Mouse (Mus musculus) adrenal gland, postnatal 14 days (tissue): Measurements from ENCODE around the gene Elavl1. TPM values are rescaled to one million over a fixed set of nuclear protein-coding genes. Genes with fewer than 3 reads are reported as not detected.

Experiments
- DNase-seq: peaks from one replicate; pipeline ENCODE4 v3.0.0; 2021; ENCODE audit warnings: mixed read lengths
- total RNA-seq: library from RNA; stranded (reverse); gene quantifications from 2 replicates; pipeline ENCODE4 v1.2.3, GENCODE M21; 2021

The Elavl1 gene
- total RNA-seq, 1 experiment from 2014 or later = 102 TPM

DNA sequence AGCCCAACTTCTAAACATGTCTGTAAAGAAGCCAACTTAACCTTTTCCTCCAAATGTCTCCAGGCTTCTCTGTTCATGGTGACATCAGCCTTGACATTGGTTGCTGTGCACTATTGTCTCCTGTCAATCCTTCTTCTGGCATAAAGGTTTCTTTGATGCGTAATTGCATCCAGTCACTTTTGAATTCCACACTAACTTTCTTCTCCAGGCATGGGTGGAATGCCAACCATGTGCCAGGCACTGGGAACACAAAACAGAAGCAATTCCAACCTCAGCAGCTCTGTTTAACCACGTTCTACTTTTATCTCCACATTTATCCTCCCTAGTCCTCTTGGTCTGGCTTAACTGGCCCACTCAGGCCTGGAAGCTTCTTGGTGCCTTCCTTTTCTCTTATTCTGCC is 4.2 kb downstream of the Elavl1 start:
- DNase-seq = no peak

DNA sequence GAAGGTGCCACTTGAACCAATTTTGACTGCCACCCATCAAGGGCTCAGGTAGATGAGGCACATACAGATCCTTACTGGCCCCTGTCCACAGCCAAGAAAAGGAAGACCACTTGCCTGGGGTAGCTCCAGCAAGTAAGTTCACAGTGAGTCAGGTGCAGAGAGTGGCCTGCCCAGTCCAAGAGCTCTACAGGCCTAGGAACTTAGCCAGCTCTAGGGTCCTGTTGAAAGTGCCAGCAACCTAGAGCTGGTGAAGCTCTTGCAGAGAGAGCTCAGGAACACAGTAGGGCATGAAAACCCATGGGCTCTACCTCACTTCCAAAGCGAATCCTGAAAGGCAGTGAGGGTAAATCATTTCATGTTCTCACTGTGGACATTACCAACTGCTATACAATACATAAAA is 4.8 kb downstream of the Elavl1 start:
- no peak for DNase-seq

DNA sequence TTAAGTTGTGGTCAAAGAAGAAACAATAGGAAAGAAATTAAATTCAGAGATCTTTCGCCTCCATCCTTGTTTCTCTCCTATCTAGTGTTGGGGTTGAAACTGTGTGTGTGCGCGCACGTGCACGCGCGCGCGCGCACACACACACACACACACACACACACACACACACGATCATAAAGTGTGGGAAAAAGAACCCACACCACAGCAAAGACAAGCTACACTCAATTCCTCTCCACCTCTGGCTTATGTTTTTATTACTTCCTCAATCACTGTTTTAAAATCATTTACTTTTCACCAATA is 5.7 kb downstream of the Elavl1 start:
- DNase-seq = no peak

DNA sequence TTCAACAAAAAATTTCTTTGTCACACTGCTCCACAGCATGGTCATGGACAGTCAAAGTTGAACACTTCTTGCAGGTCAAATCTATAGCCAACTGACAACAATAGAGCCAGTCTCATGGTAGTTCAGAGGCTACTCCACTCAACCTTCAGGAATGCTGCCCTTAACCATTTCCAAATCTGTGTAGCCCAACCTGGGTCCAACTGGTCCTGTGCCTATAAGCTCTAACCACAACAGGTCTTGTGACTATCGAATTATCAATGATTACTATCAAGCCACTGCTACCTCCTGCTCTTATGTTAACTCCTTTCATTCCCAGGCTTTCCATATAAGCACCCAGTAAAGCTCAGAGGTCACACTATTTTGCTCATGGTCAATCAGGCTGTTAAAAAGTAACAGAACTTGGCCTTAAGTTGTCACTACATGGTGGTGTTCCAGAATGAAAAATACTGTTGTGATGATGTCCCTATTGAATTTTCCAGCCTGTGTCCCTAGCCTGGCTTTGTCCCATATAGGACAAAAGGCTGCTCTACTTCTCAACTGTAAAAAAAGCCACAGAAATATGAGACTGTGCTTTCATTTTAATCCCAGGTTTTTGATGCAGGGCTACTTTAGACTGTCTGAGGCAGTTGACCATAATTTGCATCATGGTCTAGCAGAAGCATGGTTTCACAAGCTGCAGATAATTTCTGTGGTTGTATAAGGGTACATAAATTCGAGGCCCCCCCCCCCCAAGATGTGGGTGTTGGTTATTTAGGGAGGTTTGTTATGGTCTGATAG is 6.2 kb downstream of the Elavl1 start:
- DNase-seq = no peak

DNA sequence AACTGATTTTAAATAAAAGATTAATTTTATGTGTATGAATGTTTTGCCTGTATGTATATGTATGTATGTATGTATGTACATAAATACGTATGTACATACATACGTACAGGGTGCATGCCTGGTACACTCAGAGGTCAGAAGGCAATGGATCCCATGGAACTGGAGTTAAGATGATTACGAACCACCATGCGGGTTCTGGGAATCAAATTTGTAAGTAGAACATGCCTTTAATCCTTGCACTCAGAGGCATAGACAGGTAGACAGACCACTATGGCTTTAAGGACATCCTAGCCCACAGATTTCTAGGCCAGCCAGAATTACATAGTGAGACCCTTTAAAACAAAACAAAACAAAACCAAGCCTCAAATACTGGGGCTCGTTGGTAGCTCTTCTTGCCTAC is 7.1 kb downstream of the Elavl1 start:
- no peak for DNase-seq

DNA sequence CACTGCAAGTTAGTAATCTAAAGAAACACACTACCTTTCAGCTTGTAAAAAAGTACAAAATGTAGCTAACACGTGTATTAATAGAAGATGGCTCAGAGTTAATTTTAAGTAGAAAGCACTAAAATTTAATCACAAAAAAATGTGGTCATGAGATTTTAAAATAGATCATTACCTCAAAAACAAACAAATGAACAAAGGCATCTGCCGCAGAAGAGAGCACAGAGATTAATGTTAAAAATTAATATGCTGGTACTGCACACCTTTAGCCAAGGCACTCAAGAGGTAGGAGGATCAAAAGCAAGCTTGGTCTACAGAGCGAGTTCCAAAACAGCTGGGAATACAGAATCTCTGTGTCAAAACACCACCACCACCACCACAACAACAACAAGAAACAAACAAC is 10.4 kb downstream of the Elavl1 start:
- DNase-seq = no peak

DNA sequence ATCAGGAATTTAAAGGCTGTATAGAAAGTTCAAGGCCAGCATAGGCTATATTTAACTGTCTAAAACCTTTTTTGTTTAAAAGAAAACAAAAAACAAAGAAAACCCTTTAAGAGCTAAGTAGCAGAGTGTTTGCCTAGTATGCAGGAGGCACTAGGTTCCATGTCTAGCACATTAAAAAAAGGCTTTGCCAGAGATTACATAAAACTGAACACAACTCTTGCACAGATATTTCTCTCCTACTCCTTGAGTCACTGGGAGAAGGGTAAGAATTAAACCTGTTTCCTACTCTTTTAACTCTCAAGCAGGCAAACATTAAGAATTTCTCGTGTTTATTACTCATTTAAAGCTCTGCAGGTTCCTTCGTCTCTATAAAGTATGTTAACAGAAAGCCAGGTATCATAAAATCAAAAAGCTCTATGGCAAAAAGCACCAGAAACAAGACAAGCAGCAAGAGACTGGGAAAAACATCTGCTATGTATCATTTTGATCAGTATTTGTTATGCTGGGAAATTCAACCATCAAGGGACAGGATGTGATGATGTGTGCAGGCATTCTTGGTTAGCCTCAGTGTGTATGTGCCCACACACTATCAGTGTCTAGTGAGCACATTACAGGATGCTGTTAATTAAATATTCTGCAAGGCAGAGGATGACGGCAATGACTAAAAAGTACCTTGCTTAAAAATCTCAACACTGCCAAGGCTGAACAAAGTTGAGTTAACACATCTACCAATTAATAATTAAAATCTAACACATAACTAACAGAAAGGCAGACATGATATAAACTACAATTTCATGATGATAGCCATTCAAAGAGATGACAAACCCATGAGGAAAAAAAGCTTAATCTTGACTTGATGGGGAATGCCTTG is 11.7 kb downstream of the Elavl1 start:
- no peak for DNase-seq

DNA sequence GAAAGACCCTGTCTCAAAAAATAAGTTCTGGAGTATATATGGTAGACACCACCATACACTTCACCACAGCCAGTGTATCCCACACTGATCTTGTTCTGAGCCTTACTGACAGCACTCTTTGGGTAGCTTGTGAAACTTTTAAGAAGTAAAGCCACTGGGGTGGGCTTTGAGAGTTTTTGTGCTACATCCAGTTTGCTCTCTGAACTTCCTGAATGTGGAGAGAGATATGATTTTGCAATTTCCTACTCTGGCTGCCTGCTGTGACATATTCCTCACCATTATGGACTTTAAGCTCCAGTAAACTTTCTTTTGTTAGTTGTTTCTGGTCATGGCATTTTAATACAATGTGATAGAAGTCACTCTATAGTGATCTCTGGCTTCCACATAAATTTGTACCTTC is 13.1 kb downstream of the Elavl1 start:
- DNase-seq = no peak

DNA sequence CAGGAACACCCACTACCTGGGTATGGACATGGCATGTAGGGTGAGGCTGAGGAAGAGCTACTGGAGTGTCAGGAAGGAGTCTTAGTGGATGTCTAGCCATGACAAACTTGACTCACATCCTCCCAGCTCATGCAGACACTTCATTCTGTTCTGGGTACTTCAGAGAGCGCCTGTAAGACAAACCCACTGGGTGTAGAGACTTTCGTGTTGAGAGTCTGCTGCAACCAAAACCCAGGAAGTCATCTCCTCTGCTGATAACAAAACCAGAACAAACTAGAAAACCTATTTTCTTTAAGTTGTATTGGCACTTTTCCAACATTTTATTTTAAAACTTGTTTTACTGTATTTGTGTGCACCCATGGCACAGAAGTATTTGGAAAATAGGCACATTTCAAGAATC is 19.4 kb downstream of the Elavl1 start:
- no peak for DNase-seq

DNA sequence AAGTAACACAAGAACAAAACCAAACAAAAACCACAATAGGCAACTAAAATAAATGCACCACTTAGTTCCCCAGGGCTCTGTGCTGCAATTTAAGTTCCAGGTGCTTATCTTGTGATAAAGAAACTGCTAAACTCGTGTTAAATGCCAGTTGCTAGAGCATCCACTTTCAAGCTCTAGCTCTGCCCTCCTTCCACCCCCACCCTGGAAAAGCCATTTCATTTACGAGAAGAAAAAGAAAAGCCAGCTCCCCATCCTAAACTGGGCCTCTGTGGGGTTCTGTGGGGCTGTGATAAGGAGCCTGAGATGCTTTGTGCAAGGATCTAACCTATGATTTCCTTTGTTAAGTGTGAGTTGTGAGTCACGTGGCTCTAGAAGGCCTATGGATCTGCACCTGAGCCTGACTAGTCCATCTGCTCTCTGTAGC is 21.1 kb downstream of the Elavl1 start:
- no peak for DNase-seq

DNA sequence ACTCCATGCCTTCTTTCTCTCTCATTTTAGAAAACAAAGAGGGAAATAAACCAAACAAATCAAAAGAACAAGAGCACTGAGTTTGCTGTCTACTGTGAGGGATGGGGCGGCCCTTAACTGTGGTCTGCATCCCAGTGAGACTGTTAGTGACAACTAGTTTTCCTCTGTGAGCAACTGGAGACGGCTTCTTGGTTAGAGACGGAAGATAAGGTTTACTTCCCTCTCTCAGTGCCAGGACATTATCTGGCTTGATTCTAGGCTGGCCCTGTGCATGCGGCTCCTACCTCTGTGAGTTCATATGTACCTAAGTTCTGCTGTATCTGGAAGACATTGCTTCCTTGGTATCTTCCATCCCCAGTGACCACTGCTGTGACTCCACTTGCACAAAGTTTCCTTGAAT is 27.4 kb downstream of the Elavl1 start:
- no peak for DNase-seq

DNA sequence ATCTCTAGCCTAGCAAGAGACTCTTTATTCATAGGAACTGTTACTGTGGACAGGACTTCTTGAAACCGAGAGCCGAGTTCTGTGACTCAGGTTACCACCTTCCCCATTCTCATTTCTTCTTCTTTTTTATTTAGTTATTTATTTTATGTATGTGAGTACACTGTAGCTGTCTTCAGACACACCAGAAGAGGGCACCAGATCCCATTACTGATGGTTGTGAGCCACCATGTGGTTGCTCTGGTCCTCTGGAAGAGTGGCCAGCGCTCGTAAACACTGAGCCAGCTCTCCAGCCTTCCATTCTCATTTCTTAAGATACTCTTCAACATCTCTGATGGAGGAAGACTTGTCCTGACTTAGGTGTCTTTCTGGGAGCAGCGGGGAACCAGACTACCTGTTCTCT is 32.5 kb downstream of the Elavl1 start:
- DNase-seq = no peak

DNA sequence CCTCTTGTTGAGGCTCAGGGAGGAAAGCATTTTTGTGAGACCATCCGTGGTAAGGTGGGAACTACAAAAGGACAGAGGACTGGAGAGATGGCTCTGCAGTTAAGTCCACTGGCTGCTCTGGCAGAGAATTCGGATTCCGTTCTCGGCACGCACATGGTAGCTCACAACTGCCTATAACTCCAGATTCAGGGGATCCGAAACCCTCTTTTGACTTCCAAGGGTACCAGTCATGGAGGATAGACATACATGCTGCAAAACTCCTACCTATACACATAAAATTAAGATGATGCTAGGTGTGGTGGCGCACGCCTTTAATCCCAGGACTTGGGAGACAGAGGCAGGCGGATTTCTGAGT is 49.1 kb downstream of the Elavl1 start:
- no peak for DNase-seq

DNA sequence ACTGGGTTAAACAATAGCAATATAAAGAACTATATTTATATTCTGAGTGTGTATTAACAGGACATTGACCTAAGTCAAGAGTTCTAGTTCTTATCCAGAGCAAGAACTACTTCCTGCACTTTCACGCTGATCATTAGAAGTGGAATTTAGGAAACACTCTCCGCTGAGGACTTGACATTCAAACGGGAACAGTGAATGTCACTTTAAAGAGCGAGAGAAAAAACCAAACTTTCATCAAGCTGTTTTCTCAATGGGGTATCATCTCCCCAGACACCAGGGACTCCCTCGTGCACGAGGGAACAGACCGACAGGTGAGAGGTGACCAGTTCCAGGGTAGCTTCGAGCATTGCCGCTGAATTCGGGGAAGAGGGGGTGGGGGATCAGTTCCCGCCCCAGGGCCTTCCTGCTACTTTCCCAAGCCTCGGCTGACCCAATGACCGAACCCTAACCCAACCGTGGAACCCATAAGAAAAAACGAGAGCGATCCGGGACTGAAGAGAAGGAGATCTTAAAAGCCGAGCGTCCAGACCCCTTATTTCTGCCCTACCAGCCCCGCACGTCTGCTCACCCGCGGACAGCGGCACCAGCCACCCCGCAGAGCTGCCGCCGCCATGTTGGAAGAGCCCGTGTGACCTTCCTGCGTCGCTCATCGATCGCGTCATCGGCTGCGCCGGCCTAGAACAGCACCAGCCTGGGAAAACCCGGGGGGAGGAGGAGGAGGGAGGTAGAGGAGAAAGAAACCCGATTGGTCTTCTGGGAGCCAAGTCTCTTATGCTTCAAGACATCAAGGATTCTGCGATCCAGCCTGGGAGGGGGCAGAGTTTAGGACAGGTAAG is 49.7 kb downstream of the Elavl1 start, which contains the start of gene Timm44:
Gene Timm44, minus strand, starts transcription at position 639 of the 836 bp plus-strand sequence.
- peak; percentile 98 for DNase-seq

DNA sequence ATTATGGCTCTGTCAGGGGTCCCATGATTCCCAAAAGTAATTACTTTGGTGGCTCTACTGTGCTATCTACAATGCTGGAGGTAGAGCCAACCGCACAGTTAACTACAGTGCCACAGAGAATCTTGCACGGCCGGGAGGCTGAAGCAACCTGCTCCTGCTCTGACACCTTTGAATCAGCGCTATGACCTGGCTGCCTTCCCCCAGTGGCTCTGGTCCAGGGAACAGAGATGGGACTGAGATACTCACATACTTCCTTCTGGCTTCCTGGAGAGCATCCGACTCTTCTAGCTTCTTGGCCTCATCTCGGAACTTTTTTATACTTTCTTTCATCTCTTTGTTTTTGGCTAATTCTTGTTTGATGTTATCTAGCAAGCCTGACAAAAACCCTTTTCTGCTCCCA is 55.6 kb downstream of the Elavl1 start:
- no peak for DNase-seq

DNA sequence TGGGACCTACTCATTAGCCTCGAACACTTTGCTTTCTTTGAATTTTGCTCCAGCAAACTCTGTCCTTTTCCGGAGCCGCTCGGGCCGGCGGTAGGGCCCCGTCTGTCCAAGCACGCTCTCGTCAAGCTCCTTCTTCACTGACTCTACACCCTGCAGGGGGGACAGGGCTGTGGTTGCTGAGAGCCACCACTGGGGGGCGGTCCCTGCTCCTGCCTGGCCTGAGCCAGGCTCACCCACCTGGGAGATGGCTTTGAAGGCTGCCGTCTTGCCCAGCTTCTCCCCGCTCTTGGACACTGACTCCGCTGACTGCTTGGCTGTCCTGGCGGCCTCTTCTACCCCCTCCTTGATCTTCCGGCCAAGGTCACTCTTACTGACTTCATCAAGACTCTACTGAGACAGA is 57.6 kb downstream of the Elavl1 start:
- DNase-seq = peak; percentile 65

DNA sequence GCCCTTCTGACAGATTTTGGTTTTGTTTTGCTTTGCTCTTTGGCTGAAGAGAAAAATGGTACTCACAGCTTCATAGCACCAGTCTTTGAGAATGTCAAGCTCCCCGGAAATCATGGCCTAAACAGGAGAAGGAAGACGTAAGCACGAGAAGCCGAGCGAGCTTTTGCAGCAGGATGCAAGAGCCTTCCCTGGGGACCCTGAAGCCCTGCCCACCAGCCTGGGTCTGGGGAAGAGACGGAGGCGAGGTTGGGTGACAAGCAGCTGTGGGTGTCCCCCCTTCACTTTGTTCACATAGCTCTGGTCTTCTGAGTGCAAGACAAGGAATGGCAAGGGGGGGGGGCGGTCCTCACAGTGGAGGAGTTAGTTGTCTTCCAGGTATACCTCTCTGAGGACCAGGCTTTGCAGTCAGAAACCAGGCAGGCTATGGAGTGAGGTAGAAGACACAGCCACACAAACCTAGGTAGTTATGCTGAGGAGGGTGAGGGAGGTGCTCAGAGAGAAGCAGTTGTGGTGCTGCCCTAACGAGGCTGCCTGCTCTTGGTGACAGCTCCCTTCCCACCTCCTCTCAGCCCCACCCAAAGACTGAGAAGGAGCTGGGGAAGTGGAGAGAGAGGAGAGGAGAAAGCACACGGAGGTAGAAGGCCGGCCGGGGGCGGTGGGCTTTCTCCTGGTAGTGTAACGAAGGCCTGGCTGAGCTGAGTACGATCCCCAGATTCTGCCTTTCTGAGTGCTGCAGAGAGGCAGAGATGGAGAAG is 59.9 kb downstream of the Elavl1 start:
- DNase-seq = no peak

DNA sequence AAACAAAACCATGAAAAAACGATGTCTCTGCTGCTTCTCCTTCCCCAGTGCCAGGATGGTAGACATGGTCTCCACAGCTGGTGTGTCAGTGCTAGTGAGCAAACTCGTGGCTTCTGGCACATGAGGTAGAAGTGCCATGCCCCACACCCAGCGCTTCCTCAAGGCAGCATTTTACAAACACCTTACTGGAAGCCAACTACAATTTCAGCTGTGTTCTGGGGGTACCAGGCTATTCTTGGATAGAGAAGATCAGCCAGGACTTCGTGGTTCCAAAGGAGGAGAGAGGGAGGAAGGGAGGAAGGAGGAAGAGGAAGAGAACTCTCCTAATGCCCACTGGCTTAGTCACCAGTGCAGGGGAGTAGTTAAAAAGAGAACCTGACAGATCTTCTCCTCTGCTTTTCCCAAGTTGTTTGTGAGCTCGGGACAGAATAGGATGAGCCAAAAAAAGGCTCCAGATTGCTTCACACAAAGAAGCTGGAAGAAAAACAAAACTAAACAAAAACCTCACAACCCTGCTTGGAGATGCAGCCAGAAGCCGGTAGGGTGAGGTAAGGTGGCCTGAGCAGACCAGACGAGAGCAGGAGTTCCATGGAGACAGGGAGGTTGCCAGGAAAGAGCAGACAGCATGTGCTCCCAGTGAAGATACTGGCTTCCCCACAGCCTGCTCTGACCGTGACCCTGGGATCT is 62.0 kb downstream of the Elavl1 start:
- no peak for DNase-seq

DNA sequence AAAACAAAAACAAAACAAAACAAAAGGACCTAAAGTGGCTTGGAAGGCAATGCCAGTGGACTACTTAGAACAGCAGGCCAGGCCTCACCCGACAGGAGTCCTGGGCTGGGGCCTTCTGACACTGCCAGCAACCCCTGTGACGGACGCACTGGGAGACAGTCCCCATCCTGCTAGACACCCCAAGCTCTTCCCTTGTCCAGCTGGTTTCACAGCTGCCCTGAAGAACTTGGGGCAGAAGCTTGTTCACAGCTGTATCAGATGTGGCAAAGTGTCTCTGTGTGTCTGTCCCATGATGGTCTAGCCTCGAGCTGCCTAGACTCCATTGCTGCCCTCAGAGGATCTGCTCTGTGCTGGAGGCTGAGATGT is 65.4 kb downstream of the Elavl1 start:
- DNase-seq = no peak

DNA sequence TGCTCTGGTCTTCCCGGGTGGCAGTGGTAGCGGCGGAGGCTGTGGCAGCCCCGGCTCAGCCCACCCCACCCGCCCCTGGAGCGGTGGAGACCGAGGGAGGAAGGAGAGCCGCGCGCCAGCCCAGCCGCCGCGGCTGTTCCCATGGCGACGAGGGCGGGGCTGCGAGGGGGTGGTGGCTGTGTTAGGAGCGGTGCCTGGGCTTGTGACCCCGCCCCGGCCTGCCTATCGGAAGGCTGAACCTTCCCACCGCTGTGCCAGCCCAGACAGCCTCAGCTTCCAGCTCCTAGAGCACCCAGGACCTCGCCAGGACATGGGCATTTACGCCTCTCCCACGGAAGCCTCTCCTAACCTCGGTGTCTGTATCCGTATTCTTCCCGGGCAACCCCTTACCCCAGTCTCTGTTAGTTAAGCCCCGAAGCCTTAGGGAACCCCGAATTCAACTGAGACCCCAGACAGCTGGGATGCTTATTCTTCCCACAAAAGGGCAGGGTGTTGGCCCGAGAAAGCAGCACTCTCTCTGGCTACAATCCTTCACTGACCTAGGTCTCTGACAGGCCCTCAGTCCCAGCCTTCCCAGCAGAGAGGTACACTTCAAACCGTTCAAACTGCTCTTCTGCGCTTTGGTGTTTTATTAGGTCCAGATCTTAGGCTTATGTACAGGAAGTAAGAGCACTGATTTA is 65.9 kb downstream of the Elavl1 start, which contains the start of gene Ctxn1:
Gene Ctxn1, minus strand, starts transcription at position 150 of the 680 bp plus-strand sequence.
- DNase-seq = peak; percentile 98

DNA sequence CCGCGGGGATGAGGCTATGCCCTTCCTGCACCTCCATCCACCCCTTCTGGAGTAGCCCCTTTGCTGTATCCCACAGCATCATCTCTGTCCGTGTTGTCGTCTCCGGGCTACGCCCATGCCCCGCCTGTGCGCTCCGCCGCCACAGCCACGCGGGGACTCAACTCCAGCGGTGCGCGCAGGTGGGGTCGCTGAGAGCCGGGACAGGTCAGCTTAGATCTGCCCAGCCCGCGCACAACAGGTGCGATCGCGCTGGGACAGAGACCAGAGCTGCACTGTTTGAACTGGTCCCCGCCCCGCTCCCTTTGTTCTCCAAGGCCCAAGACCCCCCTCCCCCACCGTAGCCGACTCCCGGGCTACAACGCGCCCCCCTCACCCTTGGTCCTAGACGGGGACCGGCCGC is 66.5 kb downstream of the Elavl1 start:
- peak; percentile 67 for DNase-seq
